Mouse (Mus musculus) lung, embryonic 16.5 days (tissue): ENCODE results near the gene Coq8a. TPM values are rescaled to one million over a fixed set of nuclear protein-coding genes. Genes with fewer than 3 reads are reported as not detected.

Experiments used
- ATAC-seq: fragments of 200-750 bp; cut with Nextera tagmentation; 2 replicates; pipeline ENCODE4 v1.8.0; 2017; ENCODE audit warnings: low read depth, mild to moderate bottlenecking, moderate library complexity
- H3K27ac ChIP-seq: fragments of 300-500 bp; sonication (generic); 2 replicates; pipeline ENCODE4 v1.5.1; 2014; ENCODE audit warnings: mild to moderate bottlenecking, control low read depth, low read length
- H3K27me3 ChIP-seq: fragments of 300-500 bp; sonication (generic); 2 replicates; pipeline ENCODE4 v1.6.1; 2014; ENCODE audit warnings: low read depth, low read length, mixed read lengths; ENCODE audit not compliant: control insufficient read depth, insufficient read depth
- H3K36me3 ChIP-seq: fragments of 300-500 bp; sonication (generic); 2 replicates; pipeline ENCODE4 v1.6.1; 2014; ENCODE audit warnings: low read length; ENCODE audit not compliant: control insufficient read depth, insufficient read depth
- H3K4me1 ChIP-seq: fragments of 300-500 bp; sonication (generic); replicated peaks from 2 replicates; pipeline ENCODE4 v1.6.1; 2014; ENCODE audit warnings: low read length, mixed read lengths; ENCODE audit not compliant: control insufficient read depth, insufficient read depth
- H3K4me2 ChIP-seq: fragments of 300-500 bp; sonication (generic); 2 replicates; pipeline ENCODE4 v1.6.1; 2014; ENCODE audit warnings: low read depth, low read length, control low read depth
- H3K4me3 ChIP-seq: fragments of 300-500 bp; sonication (generic); 2 replicates; pipeline ENCODE4 v1.5.1; 2014; ENCODE audit warnings: mild to moderate bottlenecking, low read length, control low read depth
- H3K9ac ChIP-seq: fragments of 300-500 bp; sonication (generic); 2 replicates; pipeline ENCODE4 v1.6.1; 2014; ENCODE audit warnings: low read length, control low read depth
- H3K9me3 ChIP-seq: fragments of 300-500 bp; sonication (generic); 2 replicates; pipeline ENCODE4 v1.6.1; 2016; ENCODE audit warnings: low read length; ENCODE audit not compliant: control insufficient read depth
- WGBS: fragments of 180-500 bp; shearing (Covaris S2); extraction: QIAGEN DNeasy Blood & Tissue Kit; methylation state at CpG from one replicate; pipeline ENCODE4 v1.1.7; 2014; 5-methylcytosine and 5-hydroxymethylcytosine counted together
- polyA plus RNA-seq: library from polyadenylated mRNA; unstranded; fragments of >200 nt; fragmentation: Nextera tagmentation; extraction: Ambion mirVana; gene quantifications from 2 replicates; pipeline ENCODE4 v1.2.1, GENCODE M21; 2015

The Coq8a gene
- polyA plus RNA-seq, 1 experiment from 2014 or later, result 11.2 TPM

- no peaks in the 10 kb centered on the region for H3K27me3 ChIP-seq
- peak overlapping the region; percentile 55 for H3K9ac ChIP-seq
- no peaks in the 10 kb centered on the region for H3K9me3 ChIP-seq
- peak overlapping the region; percentile 78 for H3K27ac ChIP-seq
- H3K4me3 ChIP-seq, result peak overlapping the region; percentile 58
- peak; percentile 72 for ATAC-seq
- H3K4me2 ChIP-seq, result peak overlapping the region; percentile 75
- H3K4me1 ChIP-seq, result peaks cover 5% of the 10 kb centered on the region
- H3K36me3 ChIP-seq, result no peaks in the 10 kb centered on the region
- 4% methylated on average over 12 of the region's 12 CpGs for WGBS
Measured at GRCm38 (mm10) chr1:180226221-180226713, 26.9 kb upstream of the Coq8a start.

DNA sequence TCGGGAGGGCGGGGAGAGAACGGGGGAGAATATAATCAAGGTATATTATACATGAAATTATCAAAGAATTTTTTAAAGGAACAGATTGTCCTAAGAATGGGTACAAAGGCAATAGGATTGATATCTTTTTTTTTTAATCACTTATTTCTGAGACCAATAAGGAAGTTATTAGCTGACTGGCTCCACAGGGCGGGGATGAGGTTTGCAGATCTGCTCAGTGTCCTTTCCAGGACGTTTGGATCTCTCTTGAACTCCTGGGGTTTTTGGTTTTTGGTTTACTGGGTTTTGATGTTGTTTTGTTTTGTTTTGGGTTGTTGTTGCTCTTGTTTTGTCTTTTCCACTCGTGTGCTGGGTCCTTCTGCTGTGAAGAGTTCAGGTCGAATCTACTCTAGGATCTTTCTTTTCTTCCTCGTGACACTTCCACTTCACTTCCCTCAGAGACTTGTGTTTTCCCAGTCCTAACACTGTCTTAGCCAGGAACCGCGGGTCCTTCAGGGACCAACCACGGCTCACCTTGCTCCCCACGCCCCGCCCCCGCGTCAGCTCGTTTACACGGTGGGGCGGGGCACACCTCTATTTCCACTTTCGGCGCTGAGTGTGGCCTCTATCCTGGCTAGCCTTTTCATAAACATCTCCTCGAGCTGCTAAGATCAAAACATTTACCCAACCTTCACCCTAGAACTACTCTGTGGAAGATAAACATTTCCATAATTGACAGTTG, 26.3 kb upstream of the Coq8a start:
- peaks cover 5% of the 10 kb centered on the region for H3K4me1 ChIP-seq
- peak; percentile 91 for ATAC-seq
- WGBS, result 12% methylated on average over 21 of the region's 21 CpGs
- H3K9ac ChIP-seq, result peak overlapping the region; percentile 55
- H3K4me3 ChIP-seq, result peak overlapping the region; percentile 58
- no peaks in the 10 kb centered on the region for H3K36me3 ChIP-seq
- H3K4me2 ChIP-seq, result peak overlapping the region; percentile 75
- H3K9me3 ChIP-seq, result no peaks in the 10 kb centered on the region
- no peaks in the 10 kb centered on the region for H3K27me3 ChIP-seq
- H3K27ac ChIP-seq, result peak overlapping the region; percentile 78

DNA sequence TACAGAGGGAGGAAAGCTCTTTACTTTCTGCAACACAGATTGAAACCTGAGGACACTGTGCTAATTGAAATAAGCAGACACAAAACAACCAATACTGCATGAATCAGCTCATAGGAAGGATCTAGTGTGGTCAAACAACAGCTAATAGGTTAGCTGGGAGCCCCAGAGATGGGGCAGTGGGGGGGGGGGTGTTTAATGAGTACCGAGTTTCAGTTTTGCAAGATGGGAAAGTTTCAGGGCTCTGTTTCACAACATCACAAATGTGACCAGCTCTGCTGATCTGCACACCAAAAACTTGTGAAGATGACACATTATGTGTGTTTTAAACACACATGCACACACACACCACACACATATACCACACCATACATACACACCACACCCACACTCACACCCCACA, 22.6 kb upstream of the Coq8a start:
- no peak overlapping the region for H3K27ac ChIP-seq
- no peaks in the 10 kb centered on the region for H3K9me3 ChIP-seq
- 75% methylated on average over 1 of the region's 1 CpGs for WGBS
- H3K36me3 ChIP-seq, result no peaks in the 10 kb centered on the region
- no peak overlapping the region for H3K9ac ChIP-seq
- H3K4me3 ChIP-seq, result no peak overlapping the region
- no peaks in the 10 kb centered on the region for H3K27me3 ChIP-seq
- H3K4me2 ChIP-seq, result no peak overlapping the region
- H3K4me1 ChIP-seq, result peaks cover 5% of the 10 kb centered on the region
- no peak for ATAC-seq

- Histone ChIP-seq H3K27me3 (no peaks in the 10 kb centered on the region), H3K9me3 (no peaks in the 10 kb centered on the region), H3K4me1 (no peaks in the 10 kb centered on the region), H3K27ac (no peak overlapping the region), H3K36me3 (no peaks in the 10 kb centered on the region), H3K4me2 (no peak overlapping the region), H3K4me3 (no peak overlapping the region), H3K9ac (no peak overlapping the region)
- 85% methylated on average over 19 of the region's 19 CpGs for WGBS
- no peak for ATAC-seq
Measured at GRCm38 (mm10) chr1:180220791-180221542, 21.6 kb upstream of the Coq8a start.

DNA sequence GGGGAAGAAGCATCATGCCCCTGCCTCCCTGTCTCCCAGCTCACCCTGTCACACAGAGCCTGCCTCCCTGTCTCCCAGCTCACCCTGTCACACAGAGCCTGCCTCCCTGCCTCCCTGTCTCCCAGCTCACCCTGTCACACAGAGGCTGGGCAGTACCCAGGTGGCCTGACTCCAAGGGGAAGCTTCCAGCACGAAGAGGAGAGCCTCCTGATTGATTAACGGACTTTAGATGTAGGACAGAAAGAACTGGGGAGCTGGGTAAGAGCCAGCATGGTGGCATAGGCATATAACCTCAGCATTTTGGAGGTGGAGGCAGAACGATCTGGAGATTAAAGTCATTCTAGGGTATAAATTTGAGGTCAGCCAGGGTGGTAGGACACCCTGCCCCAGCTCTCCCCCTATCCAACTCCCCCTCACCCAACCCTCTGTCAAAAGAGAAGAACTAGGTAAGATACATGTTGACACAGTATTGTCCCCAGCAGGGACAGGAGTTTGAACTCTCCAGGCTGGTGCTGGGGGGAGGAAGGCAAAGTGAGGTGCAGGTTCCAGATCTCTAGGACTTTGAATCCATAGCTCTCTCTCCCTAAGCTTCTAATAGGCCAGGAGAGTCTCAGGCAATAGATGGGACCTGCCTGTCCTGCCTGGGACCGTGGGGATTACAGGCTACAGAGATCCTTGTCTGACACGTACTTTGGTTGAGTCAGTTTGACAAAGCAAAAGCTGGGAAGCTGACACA, 17.3 kb upstream of the Coq8a start:
- Histone ChIP-seq H3K27me3 (no peaks in the 10 kb centered on the region), H3K27ac (no peak overlapping the region), H3K4me1 (no peaks in the 10 kb centered on the region), H3K9ac (no peak overlapping the region), H3K9me3 (no peaks in the 10 kb centered on the region), H3K36me3 (no peaks in the 10 kb centered on the region), H3K4me3 (no peak overlapping the region), H3K4me2 (no peak overlapping the region)
- no peak for ATAC-seq
- WGBS, result 51% methylated on average over 5 of the region's 5 CpGs

- 15% methylated on average over 4 of the region's 4 CpGs for WGBS
- H3K4me1 ChIP-seq, result no peaks in the 10 kb centered on the region
- H3K9me3 ChIP-seq, result no peaks in the 10 kb centered on the region
- H3K36me3 ChIP-seq, result no peaks in the 10 kb centered on the region
- no peak overlapping the region for H3K9ac ChIP-seq
- no peak overlapping the region for H3K27ac ChIP-seq
- peak; percentile 92 for ATAC-seq
- no peak overlapping the region for H3K4me3 ChIP-seq
- no peaks in the 10 kb centered on the region for H3K27me3 ChIP-seq
- no peak overlapping the region for H3K4me2 ChIP-seq
Measured at GRCm38 (mm10) chr1:180215044-180215443, 15.6 kb upstream of the Coq8a start.

- Histone ChIP-seq H3K4me1 (no peaks in the 10 kb centered on the region), H3K36me3 (no peaks in the 10 kb centered on the region), H3K27me3 (no peaks in the 10 kb centered on the region), H3K9ac (no peak overlapping the region), H3K4me2 (no peak overlapping the region), H3K27ac (no peak overlapping the region), H3K4me3 (no peak overlapping the region), H3K9me3 (no peaks in the 10 kb centered on the region)
- WGBS, result 56% methylated on average over 5 of the region's 5 CpGs
- ATAC-seq, result no peak
Measured at GRCm38 (mm10) chr1:180212911-180213310, 13.5 kb upstream of the Coq8a start.

DNA sequence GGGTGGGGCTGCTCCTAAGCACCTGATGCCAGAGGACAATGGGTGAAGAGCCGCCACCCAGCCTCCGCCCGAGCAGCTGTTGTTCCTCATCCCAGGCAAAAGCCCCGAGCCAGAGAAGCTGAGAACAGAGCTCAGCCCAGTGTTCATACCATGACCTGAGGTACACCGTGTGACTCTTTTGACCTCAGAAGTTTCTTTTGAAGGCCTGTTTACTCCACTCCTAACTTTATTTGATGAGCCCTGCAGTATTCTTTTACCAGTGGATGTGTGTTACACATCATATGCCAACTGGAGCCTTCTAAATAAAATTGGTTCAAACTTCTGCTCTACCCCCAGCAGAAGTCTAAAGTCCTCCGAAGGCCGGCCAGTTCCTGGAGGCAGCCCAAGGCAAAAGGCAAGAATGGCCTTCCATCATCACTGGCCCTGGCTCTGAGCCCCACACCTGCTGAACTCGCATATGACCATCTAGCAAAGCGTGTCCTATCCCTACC, 11.4 kb upstream of the Coq8a start:
- H3K27ac ChIP-seq, result no peak overlapping the region

GRCm38 (mm10) chr1:180210031-180210432, 10.6 kb upstream of the Coq8a start:
- no peak overlapping the region for H3K27ac ChIP-seq
- no peaks in the 10 kb centered on the region for H3K36me3 ChIP-seq
- H3K27me3 ChIP-seq, result no peaks in the 10 kb centered on the region
- 59% methylated on average over 4 of the region's 4 CpGs for WGBS
- ATAC-seq, result no peak
- no peak overlapping the region for H3K9ac ChIP-seq
- no peaks in the 10 kb centered on the region for H3K4me1 ChIP-seq
- H3K4me2 ChIP-seq, result no peak overlapping the region
- no peak overlapping the region for H3K4me3 ChIP-seq
- 0 out of 2 replicates have a peak, but pooled peaks cover under 1% of the 10 kb centered on the region for H3K9me3 ChIP-seq

More for the DNA sequence above, 11.4 kb upstream of the Coq8a start:
- WGBS, result 86% methylated on average over 9 of the region's 9 CpGs
- no peaks in the 10 kb centered on the region for H3K9me3 ChIP-seq
- no peaks in the 10 kb centered on the region for H3K4me1 ChIP-seq
- no peaks in the 10 kb centered on the region for H3K27me3 ChIP-seq
- H3K9ac ChIP-seq, result no peak overlapping the region
- H3K4me2 ChIP-seq, result no peak overlapping the region
- H3K4me3 ChIP-seq, result no peak overlapping the region
- ATAC-seq, result no peak
- H3K36me3 ChIP-seq, result no peaks in the 10 kb centered on the region
